Mouse (Mus musculus): Measurements from ENCODE around the gene Gm20696.

Gm20696 gene

DNA sequence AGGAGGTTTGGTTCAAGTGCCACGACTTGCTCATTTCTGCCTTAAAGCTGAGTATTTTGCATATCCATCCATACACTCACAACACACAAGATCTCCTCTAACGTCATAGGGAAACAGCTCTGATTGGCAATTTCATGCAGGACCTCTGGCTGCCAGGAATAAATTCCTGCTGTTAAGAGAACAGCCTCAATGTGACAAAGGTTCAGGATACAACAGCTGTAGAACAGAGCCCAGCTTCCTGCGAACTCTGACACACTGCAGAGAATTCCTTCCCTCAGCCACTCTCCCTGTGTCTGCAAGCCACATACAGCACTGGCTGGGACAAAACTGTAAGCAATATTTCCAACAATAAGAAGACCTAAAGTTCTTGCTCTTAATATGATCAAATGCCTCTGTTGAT, 351.9 kb downstream of the Gm20696 start:
- DNase-seq = no peak

DNA sequence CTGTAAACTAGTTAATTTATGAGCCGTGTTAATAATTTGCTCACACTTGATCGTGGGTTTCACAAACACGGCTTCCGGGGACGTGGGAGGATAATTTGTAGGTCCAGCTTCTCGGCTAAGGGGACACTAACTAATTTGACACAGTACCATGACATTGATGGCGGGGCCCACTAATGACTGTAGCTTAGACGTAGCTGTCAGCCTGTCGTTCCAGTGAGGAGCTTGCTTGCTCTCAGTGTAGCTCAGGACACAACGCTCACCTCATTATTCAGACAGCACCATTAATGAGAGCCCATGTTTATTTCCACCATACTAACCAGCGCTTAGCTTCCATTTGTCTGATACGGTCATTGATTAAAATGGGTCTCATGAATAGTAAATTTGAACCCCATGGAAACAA, 356.1 kb downstream of the Gm20696 start:
- no peak for DNase-seq

DNA sequence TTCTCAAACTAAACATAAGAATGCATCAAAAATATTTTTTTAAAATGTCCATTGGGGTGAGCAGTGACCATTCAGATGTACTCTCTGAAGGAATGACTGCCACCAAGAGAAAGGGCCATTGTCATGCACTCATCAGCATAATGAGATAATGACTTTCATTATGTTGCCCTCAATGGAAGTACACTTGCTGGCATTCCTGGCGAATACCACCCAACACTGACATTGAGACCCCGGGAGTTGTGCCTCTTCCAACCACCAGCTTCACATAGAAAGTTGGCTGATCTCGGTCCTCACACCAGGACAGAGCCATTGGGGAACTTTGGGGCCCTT, 356.5 kb downstream of the Gm20696 start:
- no peak for DNase-seq

DNA sequence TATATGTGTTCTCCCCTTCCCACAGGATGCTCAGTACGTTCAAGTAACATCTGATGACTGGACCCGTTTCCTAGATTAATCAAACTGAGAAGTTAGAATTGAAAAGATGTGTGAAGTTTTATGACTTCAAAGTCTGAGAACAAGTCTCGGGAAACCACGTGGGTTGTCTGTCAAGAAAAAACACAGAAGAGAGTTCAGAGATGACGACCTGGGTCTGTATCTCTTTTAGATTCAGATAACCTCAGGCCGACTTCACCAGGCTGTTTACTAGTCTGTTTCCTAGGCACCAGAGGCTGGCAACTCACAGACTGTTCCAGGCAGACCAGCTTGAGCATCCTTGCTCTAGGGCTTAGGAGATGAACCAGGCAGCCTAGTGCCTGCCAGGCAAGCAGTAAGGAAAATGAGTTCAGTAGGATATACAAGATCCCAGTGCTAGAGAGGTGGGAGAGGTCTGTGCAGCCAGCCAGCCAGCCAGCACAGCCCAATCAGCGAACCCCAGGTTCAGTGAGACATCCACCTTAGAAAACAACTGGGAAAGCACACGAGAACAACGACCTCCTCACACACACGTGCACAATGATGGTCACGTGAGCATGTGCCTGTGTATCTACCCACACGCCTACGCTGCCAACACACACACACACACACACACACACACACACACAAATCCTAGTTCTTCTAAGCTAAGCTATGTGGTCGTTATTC, 357.0 kb downstream of the Gm20696 start:
- DNase-seq = no peak

DNA sequence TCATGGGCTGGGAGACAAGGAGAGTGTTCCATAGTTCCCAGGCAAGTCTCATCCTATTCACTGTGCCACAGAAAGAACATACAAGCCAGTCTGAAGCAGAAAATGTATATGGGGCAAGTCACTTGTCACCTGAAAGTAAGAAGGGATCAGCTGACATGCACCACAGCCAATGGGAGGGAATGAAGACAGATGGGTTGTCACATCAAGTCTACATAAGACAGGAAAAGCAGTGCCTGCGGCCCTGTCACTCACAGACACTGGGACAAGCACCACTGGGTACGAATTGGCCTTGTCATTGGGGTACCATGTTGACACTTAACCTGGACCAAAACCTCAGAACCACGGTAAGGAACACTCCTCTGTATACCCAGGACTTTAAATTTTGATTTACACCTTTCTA, 360.8 kb downstream of the Gm20696 start:
- no peak for DNase-seq

DNA sequence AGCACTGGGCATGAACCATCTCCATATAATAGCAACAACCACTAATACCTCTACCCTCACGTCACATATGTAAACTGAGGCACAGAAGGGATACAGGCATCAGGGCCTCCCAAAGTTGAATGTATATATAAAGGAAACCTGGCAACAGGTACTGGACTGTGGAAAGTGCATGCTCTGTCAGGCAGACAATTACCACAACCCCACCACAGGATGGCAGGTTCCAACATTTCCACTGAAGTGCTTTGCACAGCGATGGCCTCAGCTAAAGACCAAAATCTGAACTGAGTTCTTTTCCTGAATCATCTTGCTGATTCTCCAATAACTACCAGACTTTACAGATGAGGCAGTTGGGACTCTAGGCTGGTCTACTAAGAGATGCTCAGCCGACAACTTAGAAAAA, 361.4 kb downstream of the Gm20696 start:
- DNase-seq = no peak

DNA sequence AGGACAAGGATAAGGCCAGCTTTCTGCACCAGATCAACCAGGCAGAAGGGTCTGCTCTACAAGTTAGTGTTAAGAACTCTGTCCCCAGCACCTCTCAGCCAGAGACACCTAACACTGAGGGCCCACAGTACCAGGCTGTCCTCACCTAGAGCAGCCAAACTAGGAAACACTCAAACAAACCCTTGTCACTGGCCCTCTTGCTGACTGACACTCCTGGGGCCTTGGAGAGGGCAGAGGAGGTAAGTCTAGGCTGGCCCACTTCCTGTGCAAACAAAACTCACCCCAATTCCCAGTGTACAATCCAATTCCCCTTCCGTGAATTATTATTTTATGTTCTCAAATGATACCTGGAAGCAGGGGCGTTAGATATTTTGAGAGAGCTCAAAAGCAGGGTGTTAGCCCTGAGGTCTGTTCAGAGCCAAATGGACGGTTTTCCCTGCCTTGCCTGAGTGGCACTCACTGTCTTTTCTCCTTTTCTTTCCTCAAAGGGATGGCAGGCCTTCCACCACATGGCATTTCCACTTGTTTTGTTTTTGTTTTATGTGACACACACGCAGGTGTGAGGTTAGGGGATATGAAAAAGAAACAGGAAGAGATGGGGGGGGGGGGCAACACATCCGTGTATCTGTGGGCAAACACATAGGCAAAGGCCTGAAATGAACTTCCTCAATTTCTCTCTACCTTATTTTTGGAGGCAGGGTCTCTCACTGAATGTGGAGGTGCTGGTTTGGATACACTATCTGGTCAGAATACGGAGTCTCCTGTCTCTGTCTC, 363.7 kb downstream of the Gm20696 start:
- no peak for DNase-seq

DNA sequence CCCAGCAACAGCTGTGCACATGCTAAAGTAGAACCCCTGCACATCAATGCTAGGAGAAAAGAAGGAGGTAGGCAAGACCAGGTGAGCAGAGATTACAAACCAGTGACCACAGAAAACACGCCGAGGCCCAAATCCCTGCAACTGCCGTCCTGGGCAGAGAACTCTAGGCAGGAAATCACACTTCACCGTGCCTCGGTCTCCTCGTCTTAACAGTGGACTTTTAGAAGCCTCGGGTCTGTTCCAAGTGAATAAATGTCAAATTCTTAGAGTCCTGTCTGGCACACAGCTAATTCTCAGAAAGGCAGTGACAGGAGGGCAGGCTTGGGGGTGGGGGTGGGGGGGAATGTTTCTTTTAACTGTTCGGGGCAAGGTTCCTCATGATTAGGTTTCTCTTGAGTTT, 364.7 kb downstream of the Gm20696 start:
- no peak for DNase-seq

DNA sequence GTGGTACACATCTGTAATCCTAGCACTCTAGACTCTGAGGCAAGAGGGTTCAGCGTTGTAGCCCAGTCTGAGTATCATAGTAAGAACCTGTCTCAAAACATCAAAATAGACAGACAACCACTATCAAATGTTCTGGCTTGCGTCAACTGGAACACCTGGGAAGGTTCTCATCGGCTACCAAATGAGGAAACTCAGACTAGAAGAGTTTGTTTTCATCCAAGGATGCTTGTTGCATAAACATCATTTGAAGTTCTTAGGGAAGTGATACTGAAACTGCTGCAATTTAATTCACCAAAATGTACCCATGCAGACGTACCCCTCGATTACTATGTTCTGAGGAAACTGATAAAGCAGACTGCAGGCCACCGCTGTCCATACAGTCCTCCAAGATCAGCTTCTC, 366.4 kb downstream of the Gm20696 start:
- no peak for DNase-seq

DNA sequence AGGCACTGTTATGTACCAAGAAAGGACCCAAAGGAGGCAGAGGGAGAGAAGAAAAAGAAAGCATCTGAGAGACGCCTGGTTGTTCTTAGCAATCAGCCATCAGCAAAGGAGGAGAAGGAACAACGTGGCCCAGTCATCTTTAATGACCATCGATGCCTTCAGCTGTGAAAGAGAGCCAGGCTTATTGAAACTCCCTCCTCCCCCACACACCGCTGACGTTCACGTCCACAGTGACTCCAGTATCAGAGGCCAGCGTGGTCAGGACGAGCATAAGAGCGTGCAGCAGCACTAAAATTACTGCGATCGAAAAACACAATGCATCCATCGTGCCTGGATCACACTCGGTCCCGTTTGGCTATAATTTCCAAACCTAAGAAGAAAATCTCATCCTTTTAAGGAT, 367.4 kb downstream of the Gm20696 start:
- DNase-seq = no peak

DNA sequence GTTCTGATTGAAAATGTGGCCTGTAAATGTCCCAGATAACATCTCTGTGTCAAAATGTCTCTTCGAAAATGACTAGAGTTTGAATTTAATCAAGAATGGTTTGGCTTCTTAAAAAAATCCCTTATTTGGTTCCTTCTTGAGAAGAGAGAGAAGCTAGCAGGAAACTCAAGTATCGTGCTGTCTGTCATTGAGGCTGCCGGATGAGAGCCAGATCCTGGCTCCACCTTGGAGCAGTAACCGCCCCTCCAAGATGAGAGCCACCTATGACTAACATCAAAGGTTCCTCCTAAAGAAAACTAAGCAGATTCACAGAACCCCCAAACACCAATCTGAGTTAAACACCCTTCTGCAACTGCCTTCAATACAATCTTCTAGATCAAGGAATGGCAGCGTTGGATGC, 369.1 kb downstream of the Gm20696 start:
- no peak for DNase-seq

DNA sequence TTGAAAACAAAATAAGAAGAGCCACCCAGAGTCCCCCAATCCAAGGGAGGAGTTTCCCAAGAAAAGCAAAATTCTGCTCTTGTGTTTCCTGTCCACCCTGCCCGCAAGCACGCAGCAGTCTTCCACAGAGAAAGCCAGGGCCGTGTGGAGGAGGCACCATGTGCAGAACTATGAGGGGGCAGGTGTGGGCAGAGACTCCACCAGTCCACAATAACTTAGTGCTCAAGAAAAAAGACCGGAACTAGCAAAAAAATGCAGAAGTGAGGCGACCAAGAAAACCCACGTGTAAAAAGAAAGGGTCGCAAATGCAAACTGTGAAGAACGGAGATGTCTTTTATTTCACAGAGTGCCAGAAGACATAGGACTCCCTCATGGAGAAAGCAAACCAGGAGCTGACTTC, 371.1 kb downstream of the Gm20696 start:
- no peak for DNase-seq

DNA sequence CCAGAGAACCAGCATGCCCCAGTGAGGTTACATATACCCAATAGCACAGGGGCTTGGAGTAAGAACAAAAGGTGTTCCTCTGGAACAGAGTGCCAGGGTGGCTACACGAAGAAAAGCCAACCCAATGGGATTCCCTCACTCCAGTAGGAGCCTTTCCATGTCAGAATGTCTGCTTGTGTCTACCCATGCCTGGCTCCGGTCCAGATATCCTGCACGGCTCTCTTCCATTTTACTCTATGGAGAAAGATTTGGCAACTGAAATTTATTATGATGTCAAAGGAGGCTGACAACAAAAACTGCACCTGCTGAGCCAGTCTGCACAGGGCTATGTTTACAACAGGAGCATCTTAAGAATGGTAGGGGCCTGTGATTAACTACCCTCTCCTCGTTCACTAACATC, 377.4 kb downstream of the Gm20696 start:
- DNase-seq = no peak

DNA sequence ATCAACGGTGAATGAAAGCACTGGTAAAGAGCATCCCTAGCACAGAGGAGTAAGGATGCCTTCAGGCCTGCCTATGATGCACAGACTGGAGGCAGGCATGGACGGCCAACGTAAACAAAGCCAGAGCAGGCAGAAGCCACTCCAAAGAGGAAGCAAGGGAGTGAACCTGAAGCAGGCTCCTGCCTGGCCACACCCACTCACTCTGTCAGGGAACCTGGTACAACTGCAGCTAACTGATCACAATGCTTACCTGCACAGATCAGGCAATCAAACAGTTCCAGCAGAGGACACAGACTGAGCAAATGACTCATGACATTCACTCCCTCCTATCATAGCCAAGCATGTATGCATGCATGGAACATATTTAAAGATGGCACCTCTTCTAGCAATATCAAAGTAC, 381.6 kb downstream of the Gm20696 start:
- no peak for DNase-seq

DNA sequence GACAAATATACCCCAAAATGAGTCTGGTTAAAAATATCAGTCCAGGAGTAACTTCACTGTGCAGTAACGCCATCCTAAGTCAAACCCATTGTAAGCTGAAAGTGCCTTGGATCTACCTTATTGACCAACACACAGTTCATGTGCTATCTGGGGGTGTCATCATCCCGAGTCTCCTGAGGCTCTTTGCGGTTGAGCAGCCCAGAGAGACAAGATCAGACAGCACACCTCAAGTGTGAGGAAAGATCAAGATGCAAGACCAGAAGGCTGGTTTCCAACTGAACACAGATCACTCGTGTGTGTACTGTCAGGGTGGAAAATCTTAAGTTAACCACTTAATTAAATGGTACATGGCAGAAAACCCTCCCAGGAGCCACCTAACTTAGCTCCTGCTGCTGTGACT, 382.6 kb downstream of the Gm20696 start:
- DNase-seq = no peak

DNA sequence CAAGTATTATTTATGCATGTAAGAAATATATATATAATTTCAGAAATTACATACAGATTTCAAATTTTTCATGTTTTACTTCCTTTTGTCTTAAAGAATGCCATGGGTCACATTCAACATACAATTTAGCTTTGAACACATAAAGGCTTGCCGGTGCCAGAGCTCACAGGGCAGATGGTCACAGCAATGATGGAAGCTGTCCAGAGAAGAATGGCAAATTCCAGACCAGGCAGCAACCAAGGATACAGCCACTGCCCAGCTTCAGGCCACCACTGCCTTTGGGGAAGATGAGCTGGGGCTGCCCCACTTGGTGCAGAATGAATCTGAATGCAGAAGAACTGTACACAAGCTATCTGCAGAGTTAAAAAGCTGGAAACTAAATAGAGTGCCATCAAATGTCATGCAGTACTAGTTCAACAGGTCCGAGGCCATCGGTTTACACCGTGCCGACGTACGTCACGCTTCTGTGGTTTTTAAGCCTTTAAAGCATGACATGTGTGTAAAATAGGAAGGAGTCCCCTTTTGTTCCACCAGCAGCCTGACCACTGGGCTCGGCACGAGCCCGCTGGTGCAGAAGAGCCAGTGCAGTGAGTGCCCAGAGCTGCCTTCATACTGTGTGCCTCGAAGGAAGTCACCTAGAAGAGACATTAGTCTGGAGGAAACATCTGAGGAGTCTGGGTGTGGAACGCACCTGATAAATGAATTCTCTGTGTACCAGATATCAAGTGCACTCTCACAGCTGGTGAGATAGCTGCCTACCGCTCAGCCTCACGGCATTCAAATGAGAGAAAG, 383.5 kb downstream of the Gm20696 start:
- no peak for DNase-seq

DNA sequence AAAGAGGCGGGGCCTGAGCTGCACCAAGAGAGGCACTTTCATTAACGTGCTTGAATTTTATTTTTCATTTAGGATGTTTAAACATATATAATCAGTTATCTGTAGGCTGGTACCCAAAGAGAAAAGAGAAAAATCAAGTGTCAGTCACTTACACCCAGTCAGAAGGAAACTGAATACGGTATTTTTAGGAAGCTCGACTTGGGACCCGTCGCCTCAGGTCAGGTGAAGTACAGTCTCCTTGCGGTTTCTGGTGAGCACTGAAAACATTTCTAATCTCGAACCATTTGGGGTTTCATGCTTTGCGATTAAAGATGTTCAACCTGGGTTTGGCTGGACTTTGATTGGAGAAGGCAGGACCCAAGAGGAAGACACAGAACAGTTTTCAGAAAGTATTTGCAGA, 385.2 kb downstream of the Gm20696 start:
- no peak for DNase-seq

DNA sequence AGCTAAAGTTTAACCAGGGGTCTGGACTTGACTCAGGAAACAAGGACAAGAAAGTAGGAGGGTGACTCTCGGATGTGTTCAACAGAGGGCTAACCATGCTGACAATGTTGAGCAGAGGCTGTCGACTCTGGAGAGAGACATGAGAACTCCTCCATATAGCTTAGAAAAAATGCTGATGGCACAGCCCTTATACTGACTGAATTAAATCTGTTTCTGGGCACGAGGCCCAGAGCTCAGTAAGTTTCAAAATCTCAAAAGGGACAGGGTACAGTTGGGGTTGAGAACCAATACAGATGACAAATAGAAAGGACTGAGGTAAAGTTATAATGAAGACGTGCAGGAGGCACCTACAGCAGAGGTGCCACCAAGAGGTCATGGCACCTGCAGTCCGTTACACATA, 386.0 kb downstream of the Gm20696 start:
- no peak for DNase-seq

DNA sequence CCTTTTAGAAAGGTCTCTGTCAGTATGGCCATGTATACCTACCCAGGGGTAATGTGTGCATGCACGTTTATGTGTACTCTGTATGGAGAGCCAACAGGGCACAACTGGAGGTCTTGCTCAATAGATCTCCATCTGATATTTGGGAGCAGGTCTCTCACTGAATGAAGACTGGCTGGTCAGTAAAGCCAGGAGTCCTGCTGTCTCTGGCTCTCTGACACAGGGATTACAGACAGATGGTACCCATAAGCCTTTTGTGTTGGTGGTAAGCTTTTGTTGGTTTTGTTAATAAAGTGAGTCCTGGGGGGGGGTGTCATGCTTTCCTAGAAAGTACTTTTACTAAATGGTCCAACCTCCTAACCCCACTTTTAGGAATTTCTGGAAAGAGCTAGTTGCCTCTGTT, 389.3 kb downstream of the Gm20696 start:
- DNase-seq = no peak

DNA sequence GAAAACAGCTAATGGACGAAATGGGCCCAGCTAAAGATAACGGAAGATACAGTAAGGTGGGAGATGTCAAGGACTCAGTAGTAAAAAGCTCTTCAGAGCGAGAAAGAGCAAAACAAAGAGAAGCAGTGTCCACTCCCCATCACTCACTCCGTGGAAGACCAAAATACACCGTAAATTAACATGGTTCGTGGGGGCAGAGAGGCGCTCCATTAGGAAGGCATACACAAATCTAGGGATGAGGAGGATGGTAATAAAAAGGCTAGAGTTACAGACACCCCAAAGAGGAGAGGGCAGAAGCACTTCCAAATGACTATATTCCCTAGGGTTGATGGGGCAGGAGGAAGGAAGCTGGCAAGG, 390.3 kb downstream of the Gm20696 start:
- no peak for DNase-seq

DNA sequence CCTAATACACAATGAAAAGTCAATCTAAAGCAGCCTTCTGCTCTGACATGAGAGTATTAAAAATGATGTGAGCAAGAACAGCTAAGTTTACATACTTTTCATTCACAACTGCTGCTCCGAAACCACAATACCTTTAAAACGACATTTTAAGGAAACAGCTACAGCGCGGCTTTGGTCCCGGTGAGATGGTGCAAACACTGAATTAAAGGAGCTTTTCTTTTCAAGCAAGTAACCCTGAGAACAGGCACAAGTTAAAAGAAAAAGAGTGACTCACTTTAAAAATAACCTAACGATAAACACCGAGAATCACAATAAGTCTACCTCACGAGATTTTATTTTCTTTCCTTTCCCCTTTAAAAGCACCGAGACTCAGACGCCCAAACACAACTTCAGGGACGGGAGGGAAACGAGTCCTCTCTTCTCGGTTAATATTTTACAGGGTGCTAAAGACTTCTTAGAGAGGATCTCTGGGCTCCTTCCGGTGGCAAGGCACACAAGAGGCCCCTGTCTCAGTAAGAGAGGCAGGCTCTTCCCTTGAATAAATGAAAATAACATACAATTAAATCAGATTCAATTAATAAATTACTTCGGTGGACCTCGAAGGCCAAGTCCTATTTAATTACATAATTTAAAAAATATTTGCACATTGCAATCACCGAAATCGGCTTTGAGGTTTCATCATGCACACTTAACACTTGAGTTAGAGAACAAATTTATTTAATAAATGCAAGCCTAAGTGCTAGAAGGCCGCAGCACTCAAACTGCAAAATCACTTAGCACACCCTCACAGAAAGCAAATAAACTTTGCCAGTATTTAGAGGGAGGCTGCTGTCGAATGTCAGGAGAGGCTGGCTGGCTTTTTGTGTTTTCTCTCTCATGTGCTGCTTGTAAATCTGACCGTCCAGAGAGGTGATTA, 391.0 kb downstream of the Gm20696 start:
- no peak for DNase-seq

DNA sequence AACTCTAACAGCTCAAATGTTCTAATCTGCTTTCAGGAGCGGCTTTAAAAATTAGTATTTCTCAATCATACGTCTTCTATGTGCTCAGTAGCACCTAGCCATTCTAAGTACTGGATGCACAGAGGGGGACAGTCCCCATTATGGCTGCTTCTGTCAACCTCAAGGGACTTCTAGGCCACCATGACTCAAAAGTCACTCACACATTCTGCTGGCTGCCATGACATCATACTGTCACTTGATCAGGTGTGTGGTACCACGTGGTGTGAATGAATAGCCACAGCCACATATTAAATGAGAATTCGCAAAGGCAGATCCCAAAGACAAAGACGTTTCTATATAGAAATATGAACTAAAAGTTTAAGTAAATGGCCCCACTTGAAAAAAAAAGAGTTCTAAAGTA, 391.9 kb downstream of the Gm20696 start:
- no peak for DNase-seq

DNA sequence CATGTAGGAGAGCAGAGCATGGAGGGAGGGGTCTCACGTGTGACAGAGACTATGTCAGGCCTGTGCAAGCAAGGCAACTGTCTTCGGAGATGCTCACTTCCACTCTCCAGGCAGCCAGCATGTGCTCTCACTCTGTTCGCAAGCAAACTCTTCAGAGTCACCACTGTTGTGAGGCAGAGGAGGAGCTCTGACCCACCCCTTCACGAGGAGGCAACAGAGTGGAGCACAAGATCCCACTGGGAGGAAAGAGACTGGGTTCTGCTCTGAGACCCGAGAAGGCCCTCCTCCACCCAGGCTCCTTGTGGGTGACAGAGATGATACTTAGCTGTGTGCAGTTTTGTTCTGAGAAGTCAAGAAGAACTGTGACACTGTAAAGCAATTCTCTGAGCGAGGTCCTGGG, 392.4 kb downstream of the Gm20696 start:
- no peak for DNase-seq

Measured in liver (tissue).